Mouse (Mus musculus) inflammation-experienced regulatory T-cells, adult 16 weeks (primary cell): ENCODE results near the gene Inhbb. TPM values are rescaled to one million over a fixed set of nuclear protein-coding genes. Genes with fewer than 3 reads are reported as not detected.

ENCODE experiments used
- polyA plus RNA-seq: library from polyadenylated mRNA; unstranded; fragments of 100-300 nt; shearing (Covaris generic); gene quantifications from one replicate; pipeline ENCODE4 v1.2.1, GENCODE M21; 2017

Gene Inhbb
- not detected for polyA plus RNA-seq

GRCm38 (mm10) chr1:119421576-119422421 lies at the start of gene Inhbb:
Inhbb (minus strand) TSS chr1:119422248.

Other genes starting within 250 kb of the Inhbb start
- gene Ralb, start 82.5 kb upstream of the Inhbb start, polyA plus RNA-seq = 27.3 TPM
- gene Tmem185b, start 103.9 kb upstream of the Inhbb start, polyA plus RNA-seq = 33.1 TPM
- gene Epb41l5, start 226.8 kb upstream of the Inhbb start, polyA plus RNA-seq = 1.8 TPM